Mouse (Mus musculus): ENCODE results near the gene Sec61b. TPM values are rescaled to one million over a fixed set of nuclear protein-coding genes. Genes with fewer than 3 reads are reported as not detected.

Sec61b gene
- total RNA-seq, 2 experiments from 2014 or later = 48.8 to 50.0 TPM

- intact Hi-C loops (cut with DNase I) = no loop called here
- no peak for DNase-seq (ENCODE audit: low spot score in 2 of 2)
These were observed 3.1 kb downstream of the Sec61b start for GRCm38 (mm10) chr4:47477539-47477938.

DNA sequence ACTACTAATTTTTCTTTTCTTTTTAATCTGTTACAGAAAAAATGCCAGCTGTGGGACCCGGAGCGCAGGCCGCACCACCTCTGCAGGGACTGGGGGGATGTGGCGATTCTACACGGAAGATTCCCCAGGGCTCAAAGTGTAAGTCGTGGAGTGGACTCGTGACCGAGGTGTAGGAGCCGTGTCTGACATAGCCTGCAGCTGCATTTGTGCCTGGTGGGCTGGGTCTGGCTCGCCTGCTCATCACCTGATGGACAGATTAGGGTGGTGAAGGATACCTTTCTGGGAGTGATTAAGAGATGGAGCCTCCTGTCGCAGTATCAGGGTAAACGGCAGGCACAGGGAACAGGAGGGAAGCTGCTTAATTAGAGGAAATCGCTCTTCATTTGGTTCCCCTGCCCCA, 5.6 kb downstream of the Sec61b start:
- no peak for DNase-seq (ENCODE audit: low spot score in 2 of 2)
- intact Hi-C loops (cut with DNase I) = no loop called here

- no peak for DNase-seq (ENCODE audit: low spot score in 2 of 2)
- intact Hi-C loops (cut with DNase I) = no loop called here
These were observed 6.1 kb downstream of the Sec61b start for GRCm38 (mm10) chr4:47480576-47480975.

- intact Hi-C loops (cut with DNase I) = no loop called here
These were observed 16.8 kb downstream of the Sec61b start for GRCm38 (mm10) chr4:47491243-47491642.

GRCm38 (mm10) chr4:47492311-47493086, 18.0 kb downstream of the Sec61b start:
- intact Hi-C loops (cut with DNase I) = no loop called here
- no peak for DNase-seq (ENCODE audit: low spot score in 2 of 2)

More at GRCm38 (mm10) chr4:47491243-47491642, 16.8 kb downstream of the Sec61b start:
- no peak for DNase-seq (ENCODE audit: low spot score in 2 of 2)

- no peak for DNase-seq (ENCODE audit: low spot score in 2 of 2)
- intact Hi-C loops (cut with DNase I) = no loop called here
These were observed 19.0 kb downstream of the Sec61b start for GRCm38 (mm10) chr4:47493456-47493855.

GRCm38 (mm10) chr4:47494137-47494536, 19.7 kb downstream of the Sec61b start:
- intact Hi-C loops (cut with DNase I) = no loop called here
- no peak for DNase-seq (ENCODE audit: low spot score in 2 of 2)

- intact Hi-C loops (cut with DNase I) = no loop called here
- no peak for DNase-seq (ENCODE audit: low spot score in 2 of 2)
These were observed 20.2 kb downstream of the Sec61b start for GRCm38 (mm10) chr4:47494686-47495085.

- intact Hi-C loops (cut with DNase I) = no loop called here
- no peak for DNase-seq (ENCODE audit: low spot score in 2 of 2)
These were observed 23.4 kb downstream of the Sec61b start for GRCm38 (mm10) chr4:47497811-47498385.

DNA sequence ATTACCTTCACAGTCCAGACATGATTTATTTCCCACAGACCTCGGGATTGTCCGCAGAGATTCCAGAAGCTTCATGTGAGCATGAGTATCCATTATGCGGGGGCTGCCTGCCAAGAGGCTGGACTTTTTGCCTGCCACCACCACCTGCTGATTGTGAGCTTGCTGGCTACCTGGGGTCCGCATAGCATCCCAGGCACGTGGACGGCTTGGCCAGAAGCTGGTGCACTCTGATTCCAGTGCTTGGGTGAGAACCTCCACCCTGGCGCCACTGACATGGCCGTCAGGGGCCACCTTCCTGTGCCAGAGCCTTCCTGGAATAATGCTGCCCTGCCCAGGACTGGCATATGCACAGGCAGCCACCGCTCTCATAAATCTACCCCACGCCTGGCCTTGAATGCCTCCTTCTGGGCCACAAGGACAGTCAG, 24.7 kb downstream of the Sec61b start:
- no peak for DNase-seq (ENCODE audit: low spot score in 2 of 2)
- intact Hi-C loops (cut with DNase I) = no loop called here

DNA sequence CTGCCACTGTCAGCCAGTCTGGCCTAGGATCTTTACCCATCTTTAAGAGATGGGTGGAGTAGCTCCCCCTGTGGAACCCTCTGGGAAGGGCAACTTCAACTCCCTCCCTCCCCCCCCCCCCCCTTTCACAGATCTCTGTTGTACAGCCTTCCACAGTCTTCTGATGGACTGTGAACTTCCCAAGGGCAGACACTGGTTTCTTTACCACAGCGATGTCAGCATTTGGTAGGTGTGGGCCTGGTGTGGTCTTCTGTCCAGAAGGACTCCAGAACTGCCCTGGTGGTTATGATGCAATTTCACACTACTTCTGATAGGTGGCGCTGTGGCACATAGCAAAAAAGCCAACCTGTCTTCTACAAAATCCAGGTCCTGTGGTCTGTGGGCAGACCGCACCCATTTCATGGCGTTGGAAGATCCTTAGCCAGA, 28.1 kb downstream of the Sec61b start:
- peak; percentile 42 to 71 for DNase-seq (ENCODE audit: low spot score in 2 of 2)
- intact Hi-C loops (cut with DNase I) = loop anchor here (5.0 to 10.0 kb wide), 4 partner anchors 65 to 902 kb away; partner anchors contain the start of gene Nr4a3

DNA sequence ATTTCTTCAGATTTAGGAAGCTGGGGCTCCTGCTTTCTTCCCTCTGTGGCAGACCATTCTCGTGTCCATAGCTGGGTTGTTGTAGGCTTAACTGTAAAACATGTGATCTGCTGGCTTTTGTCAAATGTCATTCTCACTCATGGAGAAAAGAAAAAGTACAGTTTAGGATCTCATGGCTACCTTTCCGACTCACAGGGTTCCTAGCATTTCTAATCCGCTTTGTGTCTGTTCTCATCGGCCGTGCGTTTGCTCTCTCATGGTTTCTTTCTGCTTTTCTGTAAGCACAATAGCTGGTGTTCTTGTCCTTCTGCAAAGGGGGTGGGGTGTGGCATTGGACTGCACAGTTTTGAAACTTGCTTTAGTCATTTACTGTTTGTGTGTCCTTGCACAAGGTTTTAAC, 28.6 kb downstream of the Sec61b start:
- DNase-seq (ENCODE audit: low spot score in 2 of 2) = no peak
- intact Hi-C loops (cut with DNase I) = loop anchor here (5.0 to 10.0 kb wide), 4 partner anchors 66 to 902 kb away; partner anchors contain the start of gene Nr4a3

- DNase-seq (ENCODE audit: low spot score in 2 of 2) = peak in 1 of 2 experiments; percentile 76
- intact Hi-C loops (cut with DNase I) = loop anchor here (5.0 to 10.0 kb wide), 4 partner anchors 68 to 900 kb away; partner anchors contain the start of gene Nr4a3
These were observed 30.5 kb downstream of the Sec61b start for GRCm38 (mm10) chr4:47504841-47505517.

DNA sequence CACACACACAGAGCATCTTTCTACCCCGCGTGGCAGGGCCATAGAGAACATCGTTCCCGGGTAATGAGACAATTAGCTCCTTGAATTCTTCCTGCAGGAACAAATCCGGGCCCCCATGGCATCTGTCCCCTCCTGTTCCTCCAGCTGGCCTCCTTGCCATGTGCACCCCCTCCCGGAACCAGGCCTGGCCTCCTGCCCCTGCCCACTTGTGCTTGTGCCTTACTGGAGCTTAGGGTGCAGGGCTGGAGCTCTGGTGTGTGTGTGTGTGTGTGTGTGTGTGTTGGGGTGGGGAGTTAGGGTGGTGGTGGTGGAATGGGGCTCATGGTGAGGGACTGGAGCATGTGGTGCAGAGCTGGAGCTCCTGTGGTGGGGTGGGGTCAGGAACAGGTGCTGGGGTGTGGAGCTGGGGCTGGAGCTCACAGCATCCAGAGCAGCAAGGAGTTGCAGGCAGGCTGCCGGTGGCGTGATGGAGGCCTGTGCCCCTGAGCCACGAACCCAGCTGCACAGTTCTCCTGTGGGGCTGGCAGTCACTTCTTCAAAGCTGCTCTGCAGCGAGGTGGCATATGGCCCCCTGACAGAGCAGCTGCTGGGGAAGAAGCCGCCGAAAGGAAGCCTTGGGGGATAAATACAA, 44.2 kb downstream of the Sec61b start:
- intact Hi-C loops (cut with DNase I) = no loop called here

DNA sequence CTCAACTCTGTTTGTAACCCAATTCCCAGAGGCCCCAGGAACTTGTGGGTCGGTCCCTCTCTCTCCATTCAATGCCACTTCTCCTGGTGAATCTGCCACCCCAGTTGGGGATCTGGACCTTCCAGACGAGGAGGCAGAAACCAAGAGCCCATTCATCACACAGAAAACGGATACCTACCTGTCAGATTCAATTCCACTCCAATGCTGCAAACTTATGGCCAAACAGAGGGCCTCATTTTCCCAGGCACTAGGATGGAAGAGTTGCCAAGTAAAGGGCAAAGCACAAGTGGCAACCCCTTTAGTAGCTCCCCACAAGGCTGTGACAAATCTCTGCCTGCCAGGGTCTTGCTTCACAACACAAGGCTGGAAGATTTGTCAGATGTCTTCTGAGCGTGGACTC, 45.6 kb downstream of the Sec61b start:
- intact Hi-C loops (cut with DNase I) = loop anchor here (10.0 kb wide), 1 partner anchor 305 kb away; no protein-coding TSS in a partner anchor
- no peak for DNase-seq (ENCODE audit: low spot score in 2 of 2)

More for the DNA sequence above, 44.2 kb downstream of the Sec61b start:
- DNase-seq (ENCODE audit: low spot score in 2 of 2) = peak; percentile 11 to 30

- intact Hi-C loops (cut with DNase I) = loop anchor here (10.0 kb wide), 1 partner anchor 303 kb away; no protein-coding TSS in a partner anchor
- peak; percentile 36 to 76 for DNase-seq (ENCODE audit: low spot score in 2 of 2)
These were observed 47.6 kb downstream of the Sec61b start for GRCm38 (mm10) chr4:47521884-47522605.

GRCm38 (mm10) chr4:47529866-47530265, 55.4 kb downstream of the Sec61b start:
- DNase-seq (ENCODE audit: low spot score in 2 of 2) = no peak
- intact Hi-C loops (cut with DNase I) = loop anchor here (10.0 kb wide), 1 partner anchor 295 kb away; no protein-coding TSS in a partner anchor
